Mouse (Mus musculus): ENCODE measurements around the gene Sik2. TPM values are rescaled to one million over a fixed set of nuclear protein-coding genes. Genes with fewer than 3 reads are reported as not detected.

The Sik2 gene
- total RNA-seq, 2 experiments from 2014 or later, result 13.2 to 41.0 TPM

GRCm38 (mm10) chr9:50884093-50884492 lies 124.8 kb downstream of the Sik2 start:
- ATAC-seq (replicated peaks; ENCODE audit: low FRiP score, low TSS enrichment, poor library complexity, severe bottlenecking), result no peak

- ATAC-seq (replicated peaks; ENCODE audit: low FRiP score, low TSS enrichment, poor library complexity, severe bottlenecking), result no peak
These were observed 126.7 kb downstream of the Sik2 start for GRCm38 (mm10) chr9:50882183-50882582.

GRCm38 (mm10) chr9:50877431-50877830 lies 131.4 kb downstream of the Sik2 start:
- ATAC-seq (replicated peaks; ENCODE audit: low FRiP score, low TSS enrichment, poor library complexity, severe bottlenecking), result no peak

GRCm38 (mm10) chr9:50876287-50876686 lies 132.6 kb downstream of the Sik2 start:
- no peak for ATAC-seq (replicated peaks; ENCODE audit: low FRiP score, low TSS enrichment, poor library complexity, severe bottlenecking)

GRCm38 (mm10) chr9:50875470-50875869 lies 133.4 kb downstream of the Sik2 start:
- no peak for ATAC-seq (replicated peaks; ENCODE audit: low FRiP score, low TSS enrichment, poor library complexity, severe bottlenecking)

- no peak for ATAC-seq (replicated peaks; ENCODE audit: low FRiP score, low TSS enrichment, poor library complexity, severe bottlenecking)
These were observed 134.8 kb downstream of the Sik2 start for GRCm38 (mm10) chr9:50874031-50874430.

GRCm38 (mm10) chr9:50873210-50873609 lies 135.7 kb downstream of the Sik2 start:
- ATAC-seq (replicated peaks; ENCODE audit: low FRiP score, low TSS enrichment, poor library complexity, severe bottlenecking), result no peak

- no peak for ATAC-seq (replicated peaks; ENCODE audit: low FRiP score, low TSS enrichment, poor library complexity, severe bottlenecking)
These were observed 140.7 kb downstream of the Sik2 start for GRCm38 (mm10) chr9:50868182-50868581.

GRCm38 (mm10) chr9:50867015-50867414 lies 141.9 kb downstream of the Sik2 start:
- no peak for ATAC-seq (replicated peaks; ENCODE audit: low FRiP score, low TSS enrichment, poor library complexity, severe bottlenecking)

- peak; percentile 48; the same call in 1 of the 2 replicates for ATAC-seq (replicated peaks; ENCODE audit: low FRiP score, low TSS enrichment, poor library complexity, severe bottlenecking)
These were observed 143.1 kb downstream of the Sik2 start for GRCm38 (mm10) chr9:50865803-50866202.

- no peak for ATAC-seq (replicated peaks; ENCODE audit: low FRiP score, low TSS enrichment, poor library complexity, severe bottlenecking)
These were observed 144.0 kb downstream of the Sik2 start for GRCm38 (mm10) chr9:50864877-50865276.

- no peak for ATAC-seq (replicated peaks; ENCODE audit: low FRiP score, low TSS enrichment, poor library complexity, severe bottlenecking)
These were observed 145.0 kb downstream of the Sik2 start for GRCm38 (mm10) chr9:50863824-50864223.

- ATAC-seq (replicated peaks; ENCODE audit: low FRiP score, low TSS enrichment, poor library complexity, severe bottlenecking), result no peak
These were observed 147.6 kb downstream of the Sik2 start for GRCm38 (mm10) chr9:50861119-50861839.

- ATAC-seq (replicated peaks; ENCODE audit: low FRiP score, low TSS enrichment, poor library complexity, severe bottlenecking), result no peak
These were observed 150.2 kb downstream of the Sik2 start for GRCm38 (mm10) chr9:50858681-50859080.

- no peak for ATAC-seq (replicated peaks; ENCODE audit: low FRiP score, low TSS enrichment, poor library complexity, severe bottlenecking)
These were observed 151.7 kb downstream of the Sik2 start for GRCm38 (mm10) chr9:50857082-50857641.

- ATAC-seq (replicated peaks; ENCODE audit: low FRiP score, low TSS enrichment, poor library complexity, severe bottlenecking), result peak; percentile 55
These were observed 152.4 kb downstream of the Sik2 start for GRCm38 (mm10) chr9:50856341-50857081.

GRCm38 (mm10) chr9:50855780-50856179 lies 153.1 kb downstream of the Sik2 start:
- ATAC-seq (replicated peaks; ENCODE audit: low FRiP score, low TSS enrichment, poor library complexity, severe bottlenecking), result no peak

GRCm38 (mm10) chr9:50855133-50855766 lies 153.6 kb downstream of the Sik2 start:
- ATAC-seq (replicated peaks; ENCODE audit: low FRiP score, low TSS enrichment, poor library complexity, severe bottlenecking), result peak; percentile 29

GRCm38 (mm10) chr9:50854376-50854775 lies 154.5 kb downstream of the Sik2 start:
- ATAC-seq (replicated peaks; ENCODE audit: low FRiP score, low TSS enrichment, poor library complexity, severe bottlenecking), result peak; percentile 41
